Mouse (Mus musculus) stomach, embryonic 16.5 days (tissue): Measurements from ENCODE around the gene Ccdc177. TPM values are rescaled to one million over a fixed set of nuclear protein-coding genes. Genes with fewer than 3 reads are reported as not detected.

ENCODE experiments used
- ATAC-seq: fragments of 200-750 bp; cut with Nextera tagmentation; 2 replicates; pipeline ENCODE4 v1.8.0; 2017; ENCODE audit warnings: moderate number of reproducible peaks, moderate TSS enrichment; ENCODE audit not compliant: insufficient read depth, low FRiP score
- H3K27ac ChIP-seq: fragments of 300-500 bp; sonication (generic); 2 replicates; pipeline ENCODE4 v1.5.1; 2014; ENCODE audit warnings: low read length
- H3K27me3 ChIP-seq: fragments of 300-500 bp; sonication (generic); 2 replicates; pipeline ENCODE4 v1.6.1; 2014; ENCODE audit warnings: low read length, control low read depth, mixed read lengths; ENCODE audit not compliant: control insufficient read depth, insufficient read depth
- H3K36me3 ChIP-seq: fragments of 300-500 bp; sonication (generic); 2 replicates; pipeline ENCODE4 v1.6.1; 2014; ENCODE audit warnings: low read length; ENCODE audit not compliant: control insufficient read depth, insufficient read depth
- H3K4me1 ChIP-seq: fragments of 300-500 bp; sonication (generic); 2 replicates; pipeline ENCODE4 v1.6.1; 2014; ENCODE audit warnings: low read length, control low read depth, mixed read lengths; ENCODE audit not compliant: control insufficient read depth, insufficient read depth
- H3K4me2 ChIP-seq: fragments of 300-500 bp; sonication (generic); 2 replicates; pipeline ENCODE4 v1.6.1; 2014; ENCODE audit warnings: low read depth, low read length, mixed read lengths
- H3K4me3 ChIP-seq: fragments of 300-500 bp; sonication (generic); replicated peaks from 2 replicates; pipeline ENCODE4 v1.5.1; 2014; ENCODE audit warnings: mild to moderate bottlenecking, low read length
- H3K9ac ChIP-seq: fragments of 300-500 bp; sonication (generic); 2 replicates; pipeline ENCODE4 v1.6.1; 2014; ENCODE audit warnings: low read length
- H3K9me3 ChIP-seq: fragments of 300-500 bp; sonication (generic); replicated peaks from 2 replicates; pipeline ENCODE4 v1.6.1; 2016; ENCODE audit warnings: low read length, control low read depth; ENCODE audit not compliant: control insufficient read depth
- WGBS: fragments of 180-500 bp; shearing (Covaris S2); extraction: QIAGEN DNeasy Blood & Tissue Kit; methylation state at CpG from one replicate; pipeline ENCODE4 v1.1.7; 2014; 5-methylcytosine and 5-hydroxymethylcytosine counted together
- polyA plus RNA-seq: library from polyadenylated mRNA; unstranded; fragments of >200 nt; fragmentation: Nextera tagmentation; extraction: Ambion mirVana; gene quantifications from 2 replicates; pipeline ENCODE4 v1.2.1, GENCODE M21; 2015

The Ccdc177 gene
- polyA plus RNA-seq, 1 experiment from 2014 or later, result 0.09 TPM

- Histone ChIP-seq H3K27me3 (no peaks in the 10 kb centered on the region), H3K4me2 (no peak overlapping the region), H3K4me1 (peaks cover 4% of the 10 kb centered on the region), H3K4me3 (no peak overlapping the region), H3K27ac (no peak overlapping the region; the same call in 1 of the 2 replicates), H3K9ac (no peak overlapping the region), H3K36me3 (no peaks in the 10 kb centered on the region), H3K9me3 (no peaks in the 10 kb centered on the region)
- WGBS, result 61% methylated on average over 4 of the region's 4 CpGs
- no peak for ATAC-seq
These were observed 15.7 kb upstream of the Ccdc177 start for GRCm38 (mm10) chr12:80776046-80776634.

GRCm38 (mm10) chr12:80774786-80775185 lies 14.3 kb upstream of the Ccdc177 start:
- no peak for ATAC-seq
- no peaks in the 10 kb centered on the region for H3K9me3 ChIP-seq
- no peak overlapping the region for H3K9ac ChIP-seq
- no peaks in the 10 kb centered on the region for H3K36me3 ChIP-seq
- peaks cover 4% of the 10 kb centered on the region for H3K4me1 ChIP-seq
- WGBS, result 63% methylated on average over 7 of the region's 7 CpGs
- H3K27ac ChIP-seq, result no peak overlapping the region
- no peak overlapping the region for H3K4me2 ChIP-seq
- H3K4me3 ChIP-seq, result no peak overlapping the region
- no peaks in the 10 kb centered on the region for H3K27me3 ChIP-seq

GRCm38 (mm10) chr12:80769697-80770096 lies 9.2 kb upstream of the Ccdc177 start:
- Histone ChIP-seq H3K9ac (no peak overlapping the region), H3K4me3 (no peak overlapping the region), H3K4me2 (peak overlapping the region; percentile 23; the same call in 1 of the 2 replicates), H3K4me1 (no peaks in the 10 kb centered on the region), H3K27me3 (no peaks in the 10 kb centered on the region), H3K9me3 (no peaks in the 10 kb centered on the region), H3K27ac (no peak overlapping the region), H3K36me3 (no peaks in the 10 kb centered on the region)
- peak; percentile 66; the same call in 1 of the 2 replicates for ATAC-seq
- WGBS, result 19% methylated on average over 11 of the region's 11 CpGs

DNA sequence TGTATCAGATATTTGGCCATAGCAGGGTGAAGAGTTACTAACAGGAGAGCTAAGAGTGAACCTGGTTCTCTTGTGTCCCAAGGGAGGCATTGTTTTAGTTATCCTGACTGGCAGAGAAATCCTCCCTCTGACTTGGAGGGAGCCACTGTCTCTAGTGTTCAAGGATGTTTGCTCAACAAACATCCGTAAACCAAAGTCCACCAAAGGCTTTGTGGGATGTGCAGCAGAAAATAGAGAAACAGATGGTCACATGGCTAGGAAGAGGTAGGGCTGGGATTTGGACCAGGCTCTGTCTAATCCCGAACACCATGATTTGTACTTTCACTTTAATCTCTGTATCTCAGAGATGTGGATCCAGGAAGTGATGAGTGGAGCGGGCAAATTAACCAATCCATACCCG lies 3.6 kb upstream of the Ccdc177 start:
- ATAC-seq, result no peak
- no peaks in the 10 kb centered on the region for H3K36me3 ChIP-seq
- no peak overlapping the region for H3K27ac ChIP-seq
- WGBS, result 61% methylated on average over 4 of the region's 4 CpGs
- peaks cover 12% of the 10 kb centered on the region for H3K4me1 ChIP-seq
- H3K9ac ChIP-seq, result no peak overlapping the region
- H3K4me2 ChIP-seq, result no peak overlapping the region
- no peak overlapping the region for H3K4me3 ChIP-seq
- peaks cover 20% of the 10 kb centered on the region for H3K27me3 ChIP-seq
- H3K9me3 ChIP-seq, result no peaks in the 10 kb centered on the region

DNA sequence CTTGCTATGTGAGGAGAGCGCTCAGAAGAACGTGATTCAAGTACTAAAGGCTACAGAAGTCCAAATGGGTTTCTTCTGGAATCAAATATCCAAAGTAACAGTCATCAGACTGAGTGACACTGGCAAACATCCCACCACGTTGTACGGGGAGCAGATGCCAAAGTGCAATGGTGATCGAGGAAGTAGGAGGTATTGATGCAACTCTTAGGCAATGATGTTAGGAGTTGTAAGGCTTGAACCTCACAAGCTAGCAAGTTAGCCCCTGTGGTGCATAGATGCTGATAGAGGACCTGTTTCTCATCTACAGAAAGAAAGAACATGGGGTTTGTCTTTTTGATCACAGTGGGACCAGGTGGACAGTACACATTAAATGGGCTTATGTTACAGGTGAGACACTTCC lies 2.5 kb upstream of the Ccdc177 start:
- H3K27ac ChIP-seq, result no peak overlapping the region
- 75% methylated on average over 5 of the region's 5 CpGs for WGBS
- H3K36me3 ChIP-seq, result no peaks in the 10 kb centered on the region
- ATAC-seq, result no peak
- no peak overlapping the region for H3K4me2 ChIP-seq
- no peak overlapping the region for H3K4me3 ChIP-seq
- H3K9ac ChIP-seq, result no peak overlapping the region
- H3K27me3 ChIP-seq, result peaks cover 32% of the 10 kb centered on the region
- no peaks in the 10 kb centered on the region for H3K9me3 ChIP-seq
- H3K4me1 ChIP-seq, result peaks cover 20% of the 10 kb centered on the region

- peak overlapping the region; percentile 40; the same call in 1 of the 2 replicates for H3K9ac ChIP-seq
- H3K27ac ChIP-seq, result no peak overlapping the region
- peak overlapping the region; percentile 53 for H3K4me2 ChIP-seq
- 5% methylated on average over 22 of the region's 22 CpGs for WGBS
- peaks cover 60% of the 10 kb centered on the region for H3K27me3 ChIP-seq
- ATAC-seq, result no peak
- H3K4me1 ChIP-seq, result peaks cover 27% of the 10 kb centered on the region
- H3K9me3 ChIP-seq, result no peaks in the 10 kb centered on the region
- H3K4me3 ChIP-seq, result peak overlapping the region; percentile 37
- no peaks in the 10 kb centered on the region for H3K36me3 ChIP-seq
These were observed 633 bp downstream of the Ccdc177 start for GRCm38 (mm10) chr12:80759713-80760395.

GRCm38 (mm10) chr12:80759387-80759712 lies 1.1 kb downstream of the Ccdc177 start:
- Histone ChIP-seq H3K4me2 (peak overlapping the region; percentile 92), H3K9me3 (no peaks in the 10 kb centered on the region), H3K4me3 (peak overlapping the region; percentile 58), H3K4me1 (peaks cover 27% of the 10 kb centered on the region), H3K27me3 (peaks cover 61% of the 10 kb centered on the region), H3K9ac (peak overlapping the region; percentile 66), H3K27ac (no peak overlapping the region), H3K36me3 (no peaks in the 10 kb centered on the region)
- 7% methylated on average over 13 of the region's 13 CpGs for WGBS
- ATAC-seq, result no peak

- WGBS, result 3% methylated on average over 91 of the region's 92 CpGs
- Histone ChIP-seq H3K4me2 (peak overlapping the region; percentile 92), H3K4me1 (peaks cover 27% of the 10 kb centered on the region), H3K9me3 (no peaks in the 10 kb centered on the region), H3K4me3 (peak overlapping the region; percentile 58), H3K36me3 (no peaks in the 10 kb centered on the region), H3K27ac (no peak overlapping the region), H3K27me3 (peaks cover 61% of the 10 kb centered on the region), H3K9ac (peak overlapping the region; percentile 66)
- ATAC-seq, result 0 out of 2 replicates have a peak, but pooled peaks have one; percentile 27
These were observed 1.7 kb downstream of the Ccdc177 start for GRCm38 (mm10) chr12:80758559-80759386.
